Mouse (Mus musculus) spleen, postnatal 14 days (tissue): ENCODE measurements around the gene Rimklb.
A peak's percentile ranks its signal among the peaks of the same experiment; 100 is the strongest.
"Not testable (repeated sequence)": the region's sequence is repeated elsewhere in the genome, so short reads cannot be mapped to it uniquely, and the experiment has no call there.

ENCODE experiments used
- DNase-seq, 2 experiments: peaks; one replicate each; pipeline ENCODE4 v3.0.0; 2021 to 2022; ENCODE audit warnings: low spot score in 2 of 2

Gene Rimklb

GRCm38 (mm10) chr6:122496501-122496900 lies 2.1 kb downstream of the Rimklb start:
- DNase-seq: no peak

- DNase-seq: no peak
Observed at GRCm38 (mm10) chr6:122495082-122495881, 3.3 kb downstream of the Rimklb start.

GRCm38 (mm10) chr6:122493799-122494472 lies 4.6 kb downstream of the Rimklb start:
- no peak for DNase-seq

- DNase-seq: no peak
Observed at GRCm38 (mm10) chr6:122492479-122492878, 6.1 kb downstream of the Rimklb start.

GRCm38 (mm10) chr6:122491557-122491956 lies 7.0 kb downstream of the Rimklb start:
- peak in 1 of 2 experiments; percentile 10 for DNase-seq

- no peak for DNase-seq
Observed at GRCm38 (mm10) chr6:122490929-122491512, 7.5 kb downstream of the Rimklb start.

DNA sequence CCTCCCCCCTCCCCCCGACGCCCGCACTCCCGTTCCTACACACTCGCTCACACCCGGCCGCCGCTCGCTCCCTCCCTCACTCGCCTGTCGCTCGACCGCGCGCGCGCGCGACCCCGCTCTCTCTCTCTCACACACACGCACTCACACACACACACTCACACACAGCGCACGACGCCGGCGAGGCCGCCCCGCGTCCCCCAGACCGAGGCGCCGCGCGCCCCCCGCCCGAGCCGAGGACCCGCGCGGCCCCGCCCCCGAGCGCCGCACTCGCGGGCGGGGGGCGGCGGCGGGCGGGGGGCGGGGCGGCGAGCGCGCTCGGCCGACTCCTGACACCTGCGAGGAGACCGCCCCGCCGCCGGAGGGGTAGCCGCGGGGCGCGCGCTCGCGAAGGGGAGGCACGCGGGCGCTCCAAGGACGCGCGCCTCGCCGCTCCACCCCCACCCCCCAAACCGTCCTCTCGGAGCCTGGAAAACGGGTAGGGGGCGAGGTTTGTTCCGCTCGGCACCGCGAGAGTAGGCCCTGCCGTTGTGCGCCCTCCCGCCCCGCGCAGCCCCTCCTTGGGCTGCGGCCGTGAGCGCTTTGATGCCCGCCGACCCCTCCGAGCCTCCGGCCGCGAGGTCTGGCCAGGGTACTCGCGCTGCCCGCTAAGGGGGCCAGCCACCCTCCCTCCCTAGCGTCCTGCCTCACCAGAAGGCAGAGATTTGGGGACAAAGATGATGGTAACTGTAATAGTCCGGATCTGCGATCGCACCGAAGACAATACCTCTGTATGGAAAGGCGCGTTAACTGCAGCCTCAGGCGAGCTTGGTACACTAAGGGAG lies 12.1 kb downstream of the Rimklb start:
- DNase-seq: no peak

- no peak for DNase-seq
Observed at GRCm38 (mm10) chr6:122485401-122486296, 12.9 kb downstream of the Rimklb start.

DNA sequence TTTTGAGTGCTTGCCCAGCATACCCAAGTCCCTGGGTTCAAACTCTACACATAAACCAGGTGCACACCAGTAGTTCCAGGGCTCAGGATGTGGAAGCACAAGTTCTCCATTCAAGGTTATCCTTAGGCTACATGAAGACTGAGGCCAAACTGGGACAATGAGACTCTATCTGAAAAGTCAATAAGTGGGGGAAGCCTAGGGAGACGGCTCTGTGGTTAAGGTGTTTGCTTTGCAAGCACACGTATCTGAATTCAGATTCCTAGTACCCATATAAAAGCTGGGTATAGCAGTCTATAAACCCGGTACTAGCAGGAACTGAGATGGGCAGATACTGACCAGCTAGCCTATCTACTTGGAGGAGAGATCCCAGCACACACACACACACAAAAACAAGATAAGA lies 20.5 kb downstream of the Rimklb start:
- no peak for DNase-seq

DNA sequence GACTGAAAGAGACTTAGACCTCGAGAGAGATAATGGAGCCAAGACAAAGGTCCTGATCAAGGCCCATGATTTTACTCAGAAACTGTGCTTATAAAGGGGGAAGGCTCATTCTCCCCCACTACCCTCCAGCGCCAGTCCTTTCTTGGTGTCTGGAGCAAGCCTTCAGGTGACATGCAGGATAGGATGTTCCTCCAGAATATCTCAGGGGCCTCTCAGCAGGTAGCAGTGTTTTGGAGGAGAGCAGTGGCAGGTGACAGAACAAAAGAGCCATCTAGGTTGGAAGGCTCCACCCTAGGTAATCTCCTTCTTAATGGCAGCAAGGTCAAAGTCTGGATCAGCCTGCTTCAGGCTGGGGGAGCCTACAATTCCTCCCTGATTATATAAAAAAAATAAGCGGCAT lies 27.1 kb downstream of the Rimklb start:
- not testable (repeated sequence) for DNase-seq

GRCm38 (mm10) chr6:122470240-122470639 lies 28.3 kb downstream of the Rimklb start:
- no peak for DNase-seq

- DNase-seq: no peak
Observed at GRCm38 (mm10) chr6:122469030-122469640, 29.4 kb downstream of the Rimklb start.

DNA sequence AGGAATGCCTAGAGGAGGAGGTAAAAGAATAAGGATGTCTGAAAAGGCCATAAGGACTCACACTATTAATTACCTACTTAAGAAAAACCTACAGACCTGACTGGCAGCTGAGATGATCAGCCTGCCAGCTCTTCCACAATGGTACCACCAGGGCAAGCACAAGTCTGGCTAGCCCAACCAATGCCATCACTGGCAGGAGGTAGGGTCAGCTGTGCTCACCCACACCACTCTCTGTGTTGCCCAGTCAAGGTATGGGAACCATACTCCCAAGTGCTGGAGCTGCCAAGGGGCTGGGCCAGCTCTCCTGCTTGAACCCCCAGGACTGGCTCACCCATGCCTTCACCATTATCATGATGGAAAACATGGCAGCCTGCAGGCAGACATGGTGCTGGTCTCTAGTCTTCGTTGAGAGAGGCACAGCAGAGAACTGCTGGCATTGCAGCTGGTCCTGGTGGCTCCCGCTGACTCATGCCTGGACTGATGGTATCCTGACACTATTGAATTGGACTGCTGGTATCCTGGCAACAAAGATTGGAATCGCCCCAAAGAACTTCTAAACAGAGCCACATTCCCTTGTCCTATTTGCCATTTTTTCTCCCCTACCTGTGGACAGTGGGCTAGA lies 32.4 kb downstream of the Rimklb start:
- no peak for DNase-seq

- DNase-seq: no peak
Observed at GRCm38 (mm10) chr6:122458946-122459693, 39.4 kb downstream of the Rimklb start.

- no peak for DNase-seq
Observed at GRCm38 (mm10) chr6:122447848-122448247, 50.7 kb downstream of the Rimklb start.

DNA sequence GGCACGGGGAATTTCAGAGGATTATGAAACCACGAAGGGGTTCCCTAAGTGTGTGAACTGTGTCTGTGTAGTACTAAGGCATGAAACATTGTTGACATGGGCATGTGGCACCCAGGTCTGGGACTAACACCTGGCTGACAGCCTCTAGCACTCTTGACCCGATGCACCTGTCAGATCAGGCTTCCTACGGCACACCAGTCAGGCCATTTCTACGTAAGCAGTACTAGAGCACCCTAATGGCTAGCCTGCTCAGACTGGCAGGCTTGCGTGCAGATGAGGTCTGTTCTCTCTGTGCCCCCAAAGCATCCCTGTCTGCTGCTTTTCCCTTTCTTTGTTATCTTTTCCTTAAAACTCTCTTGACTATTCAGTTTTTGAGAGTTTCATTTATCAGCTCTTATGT lies 53.3 kb downstream of the Rimklb start:
- no peak for DNase-seq

- no peak for DNase-seq
Observed at GRCm38 (mm10) chr6:122440632-122441226, 57.8 kb downstream of the Rimklb start.

DNA sequence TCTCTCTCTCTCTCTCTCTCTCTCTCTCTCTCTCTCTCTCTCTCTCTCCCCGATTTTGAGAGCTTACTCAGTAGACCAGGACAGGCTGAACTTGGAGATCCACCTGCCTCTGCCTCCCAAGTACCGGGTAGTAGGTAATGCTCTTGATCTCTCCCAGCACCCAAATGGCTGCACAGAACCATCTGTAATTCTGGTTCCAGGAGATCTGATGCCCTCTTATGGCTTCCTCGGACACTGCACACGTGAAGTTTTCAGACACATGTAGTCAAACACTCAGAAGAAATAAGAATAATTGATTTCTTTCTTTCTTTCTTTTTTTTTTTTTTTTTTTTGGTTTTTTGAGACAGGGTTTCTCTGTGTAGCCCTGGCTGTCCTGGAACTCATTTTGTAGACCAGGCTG lies 59.3 kb downstream of the Rimklb start:
- DNase-seq: no peak

GRCm38 (mm10) chr6:122435270-122435669 lies 63.3 kb downstream of the Rimklb start:
- no peak for DNase-seq
